ENCODE assay signal across 18 mouse cellular contexts in the genomic region with DNA sequence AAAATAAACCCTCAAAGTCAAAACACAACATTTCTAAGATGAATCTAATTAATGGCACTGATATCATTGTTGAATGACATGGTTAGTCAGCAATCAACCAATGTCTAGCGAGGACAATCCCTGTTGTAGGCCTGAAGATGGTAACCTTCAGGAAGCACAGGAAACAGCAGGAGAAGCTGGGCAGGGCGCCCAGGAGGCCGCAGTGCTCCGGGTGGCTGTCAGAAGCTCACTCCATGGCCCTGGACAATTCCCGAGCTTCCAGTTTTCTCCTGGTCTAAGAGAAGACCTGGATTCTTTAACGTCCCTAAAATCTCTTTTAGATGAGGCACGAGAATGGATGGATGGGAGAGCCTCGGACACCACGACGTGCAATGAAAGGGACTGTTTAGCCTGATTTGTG.
A peak's percentile ranks its signal among the peaks of the same experiment; 100 is the strongest.
DNase-seq lines count a peak whose midpoint lies in the region; ATAC-seq and TF ChIP-seq lines count a peak whose summit lies in the region.
"Had no signal": no experiment of that assay in that cellular context is flagged by ENCODE, and none has a peak within 500 bp of the region (broad histone marks: within the 10 kb centered on the region; RNA-seq: fewer than 3 reads in every experiment).

No protein-coding gene starts in this region.

- 83% methylated on average over 10 of the region's 10 CpGs for WGBS in kidney, embryonic 15.5 days
- 90% methylated on average over 10 of the region's 10 CpGs for WGBS in hindbrain, embryonic 12.5 days
- 90% methylated on average over 10 of the region's 10 CpGs for WGBS in intestine, postnatal 0 days

- no peak overlapping the region for H3K9ac ChIP-seq in kidney, embryonic 15.5 days
- H3K9ac ChIP-seq in hindbrain, embryonic 12.5 days, result no peak overlapping the region
- H3K9ac ChIP-seq in intestine, postnatal 0 days (ENCODE audit: low read depth, low read length), result no peak overlapping the region
- H3K9ac ChIP-seq: embryonic facial prominence, embryonic 13.5 days; forebrain, embryonic 12.5 days; heart, embryonic 15.5 days; hindbrain, embryonic 14.5 days; intestine, embryonic 15.5 days had no signal

- no peak for ATAC-seq in kidney, embryonic 15.5 days (replicated peaks; ENCODE audit: low FRiP score)
- ATAC-seq in hindbrain, embryonic 12.5 days (ENCODE audit: low FRiP score), result no peak
- ATAC-seq in intestine, postnatal 0 days, result no peak
- ATAC-seq: forebrain, embryonic 16.5 days; intestine, embryonic 15.5 days had no signal

- peak; percentile 83 for DNase-seq in brain, adult 2 months (ENCODE audit: low read depth, low spot score)
- peak; percentile 60 for DNase-seq in cerebellum, adult 11-12 months
- DNase-seq in cerebellum, adult 9-10 months, result peak; percentile 56
- DNase-seq: adrenal gland, adult 8-10 months; gastrocnemius, postnatal 14 days; heart, postnatal 14 days; kidney, adult 8-10 months had no signal

- H3K27ac ChIP-seq in kidney, embryonic 15.5 days, result no peak overlapping the region
- H3K27ac ChIP-seq in hindbrain, embryonic 12.5 days, result no peak overlapping the region
- no peak overlapping the region for H3K27ac ChIP-seq in intestine, postnatal 0 days (ENCODE audit: low read depth, low read length)
- H3K27ac ChIP-seq: embryonic facial prominence, embryonic 13.5 days; forebrain, embryonic 12.5 days; heart, adult 2 months; heart, embryonic 15.5 days; hindbrain, embryonic 14.5 days; intestine, embryonic 15.5 days had no signal

- H3K4me1 ChIP-seq in kidney, embryonic 15.5 days, result no peaks in the 10 kb centered on the region
- H3K4me1 ChIP-seq in hindbrain, embryonic 12.5 days, result no peaks in the 10 kb centered on the region
- H3K4me1 ChIP-seq in intestine, postnatal 0 days (replicated peaks; ENCODE audit: control insufficient read depth, insufficient read depth, low read length), result no peaks in the 10 kb centered on the region
- H3K4me1 ChIP-seq: embryonic facial prominence, embryonic 13.5 days; forebrain, embryonic 12.5 days; intestine, embryonic 15.5 days had no signal

- no peak overlapping the region for H3K4me2 ChIP-seq in kidney, embryonic 15.5 days
- no peak overlapping the region for H3K4me2 ChIP-seq in hindbrain, embryonic 12.5 days (replicated peaks)
- H3K4me2 ChIP-seq in intestine, postnatal 0 days (replicated peaks; ENCODE audit: low read depth), result no peak overlapping the region
- H3K4me2 ChIP-seq: embryonic facial prominence, embryonic 13.5 days; forebrain, embryonic 12.5 days; heart, embryonic 11.5 days; heart, embryonic 15.5 days; hindbrain, embryonic 14.5 days; intestine, embryonic 15.5 days had no signal

- no peaks in the 10 kb centered on the region for H3K27me3 ChIP-seq in kidney, embryonic 15.5 days
- no peaks in the 10 kb centered on the region for H3K27me3 ChIP-seq in hindbrain, embryonic 12.5 days
- no peaks in the 10 kb centered on the region for H3K27me3 ChIP-seq in intestine, postnatal 0 days (replicated peaks; ENCODE audit: control insufficient read depth, insufficient read depth, low read length)
- H3K27me3 ChIP-seq: embryonic facial prominence, embryonic 13.5 days; forebrain, embryonic 12.5 days; heart, embryonic 15.5 days; intestine, embryonic 15.5 days had no signal

- no peaks in the 10 kb centered on the region for H3K9me3 ChIP-seq in kidney, embryonic 15.5 days (replicated peaks)
- H3K9me3 ChIP-seq in hindbrain, embryonic 12.5 days (replicated peaks), result no peaks in the 10 kb centered on the region
- H3K9me3 ChIP-seq in intestine, postnatal 0 days (ENCODE audit: control insufficient read depth), result no peaks in the 10 kb centered on the region
- H3K9me3 ChIP-seq: embryonic facial prominence, embryonic 13.5 days; forebrain, embryonic 12.5 days; heart, embryonic 15.5 days; intestine, embryonic 15.5 days had no signal

- no peak overlapping the region for H3K4me3 ChIP-seq in kidney, embryonic 15.5 days (replicated peaks)
- no peak overlapping the region for H3K4me3 ChIP-seq in hindbrain, embryonic 12.5 days
- no peak overlapping the region for H3K4me3 ChIP-seq in intestine, postnatal 0 days (ENCODE audit: low read depth, low read length)
- H3K4me3 ChIP-seq: embryonic facial prominence, embryonic 13.5 days; forebrain, embryonic 12.5 days; heart, adult 2 months; heart, embryonic 15.5 days; intestine, embryonic 15.5 days had no signal

- peaks cover 20% of the 10 kb centered on the region; the same call in 1 of the 2 replicates for H3K36me3 ChIP-seq in kidney, embryonic 15.5 days
- peaks cover 85% of the 10 kb centered on the region for H3K36me3 ChIP-seq in hindbrain, embryonic 12.5 days
- H3K36me3 ChIP-seq in intestine, postnatal 0 days (ENCODE audit: control insufficient read depth, insufficient read depth), result peaks cover 14% of the 10 kb centered on the region; the same call in 1 of the 2 replicates
- H3K36me3 ChIP-seq: intestine, embryonic 15.5 days had no signal

- no peak for TF ChIP-seq CTCF in intestine, postnatal 0 days (IDR thresholded peaks at IDR 0.05; ENCODE audit: low read depth)
